9 mouse cellular contexts compared by ENCODE assay signal in genomic region chr4:46919144-46919543, GRCm38 (mm10).
A peak's percentile ranks its signal among the peaks of the same experiment; 100 is the strongest.
DNase-seq lines count a peak whose midpoint lies in the region; ATAC-seq and TF ChIP-seq lines count a peak whose summit lies in the region.
"Had no signal": no experiment of that assay in that cellular context is flagged by ENCODE, and none has a peak within 500 bp of the region (broad histone marks: within the 10 kb centered on the region; RNA-seq: fewer than 3 reads in every experiment).

No protein-coding gene starts in this region.

- H3K4me1 ChIP-seq in neural tube, embryonic 13.5 days (replicated peaks), result 0 out of 2 replicates have a peak, but pooled peaks cover 9% of the 10 kb centered on the region
- H3K4me1 ChIP-seq in forebrain, embryonic 14.5 days (ENCODE audit: control insufficient read depth, insufficient read depth, low read length), result no peaks in the 10 kb centered on the region
- peaks cover 17% of the 10 kb centered on the region for H3K4me1 ChIP-seq in midbrain, embryonic 10.5 days
- no peaks in the 10 kb centered on the region for H3K4me1 ChIP-seq in stomach, postnatal 0 days (replicated peaks; ENCODE audit: control insufficient read depth, insufficient read depth)

- no peak overlapping the region for H3K4me3 ChIP-seq in neural tube, embryonic 13.5 days
- no peak overlapping the region for H3K4me3 ChIP-seq in forebrain, embryonic 14.5 days (ENCODE audit: low read depth, low read length)
- no peak overlapping the region for H3K4me3 ChIP-seq in midbrain, embryonic 10.5 days
- H3K4me3 ChIP-seq in stomach, postnatal 0 days (ENCODE audit: low read depth, low read length), result no peak overlapping the region

- H3K27ac ChIP-seq in neural tube, embryonic 13.5 days (replicated peaks), result no peak overlapping the region
- no peak overlapping the region for H3K27ac ChIP-seq in forebrain, embryonic 14.5 days (ENCODE audit: low read depth, low read length)
- H3K27ac ChIP-seq in midbrain, embryonic 10.5 days (replicated peaks), result no peak overlapping the region
- H3K27ac ChIP-seq in stomach, postnatal 0 days (replicated peaks), result no peak overlapping the region
- H3K27ac ChIP-seq: macrophage had no signal

- 38% methylated on average over 8 of the region's 8 CpGs for WGBS in neural tube, embryonic 13.5 days
- 47% methylated on average over 8 of the region's 8 CpGs for WGBS in forebrain, embryonic 14.5 days
- WGBS in midbrain, embryonic 10.5 days, result 72% methylated on average over 8 of the region's 8 CpGs
- 48% methylated on average over 8 of the region's 8 CpGs for WGBS in stomach, postnatal 0 days

- H3K4me2 ChIP-seq in neural tube, embryonic 13.5 days, result no peak overlapping the region
- H3K4me2 ChIP-seq in forebrain, embryonic 14.5 days (ENCODE audit: low read length), result no peak overlapping the region
- no peak overlapping the region for H3K4me2 ChIP-seq in stomach, postnatal 0 days (replicated peaks; ENCODE audit: low read depth)

- H3K36me3 ChIP-seq in neural tube, embryonic 13.5 days, result no peaks in the 10 kb centered on the region
- H3K36me3 ChIP-seq in forebrain, embryonic 14.5 days (ENCODE audit: control insufficient read depth, insufficient read depth, low read length), result no peaks in the 10 kb centered on the region
- H3K36me3 ChIP-seq in midbrain, embryonic 10.5 days, result no peaks in the 10 kb centered on the region
- H3K36me3 ChIP-seq in stomach, postnatal 0 days (ENCODE audit: control insufficient read depth, insufficient read depth, low read length), result no peaks in the 10 kb centered on the region

- DNase-seq in neural tube, embryonic 10.5 days (ENCODE audit: extremely low spot score, low spot score), result no peak
- DNase-seq in forebrain, embryonic 14.5 days (ENCODE audit: low spot score), result peak; percentile 59
- peak; percentile 22 for DNase-seq in midbrain, embryonic 10.5 days (ENCODE audit: low spot score)
- DNase-seq in stomach, postnatal 0 days (ENCODE audit: low spot score), result no peak
- DNase-seq in spleen, postnatal 4 days (ENCODE audit: low spot score in 2 of 2), result no peak
- no peak for DNase-seq in gastrocnemius, adult 8-10 months (ENCODE audit: low spot score in 2 of 2)
- DNase-seq in thymus, postnatal 36 days, result no peak

- no peak overlapping the region for H3K9ac ChIP-seq in neural tube, embryonic 13.5 days
- H3K9ac ChIP-seq in forebrain, embryonic 14.5 days (ENCODE audit: low read length), result no peak overlapping the region
- no peak overlapping the region for H3K9ac ChIP-seq in stomach, postnatal 0 days (ENCODE audit: low read length)

- no peaks in the 10 kb centered on the region for H3K9me3 ChIP-seq in neural tube, embryonic 13.5 days
- no peaks in the 10 kb centered on the region for H3K9me3 ChIP-seq in forebrain, embryonic 14.5 days (replicated peaks; ENCODE audit: control insufficient read depth, low read length)
- H3K9me3 ChIP-seq in midbrain, embryonic 10.5 days (replicated peaks), result no peaks in the 10 kb centered on the region
- no peaks in the 10 kb centered on the region for H3K9me3 ChIP-seq in stomach, postnatal 0 days (ENCODE audit: control insufficient read depth, low read length)

- ATAC-seq in neural tube, embryonic 13.5 days (ENCODE audit: low read depth), result peak; percentile 36; the same call in 1 of the 2 replicates
- peak; percentile 50; the same call in 1 of the 2 replicates for ATAC-seq in forebrain, embryonic 14.5 days
- no peak for ATAC-seq in stomach, postnatal 0 days (ENCODE audit: low FRiP score, low TSS enrichment)

- no peak for TF ChIP-seq EP300 in stomach, postnatal 0 days (optimal IDR thresholded peaks at IDR 0.05)

- peak; percentile 46 for TF ChIP-seq CTCF in stomach, postnatal 0 days (IDR thresholded peaks at IDR 0.05; ENCODE audit: low read depth)

- H3K27me3 ChIP-seq in neural tube, embryonic 13.5 days, result no peaks in the 10 kb centered on the region
- H3K27me3 ChIP-seq in forebrain, embryonic 14.5 days (replicated peaks; ENCODE audit: control insufficient read depth, insufficient read depth, low read length), result no peaks in the 10 kb centered on the region
- peaks cover 4% of the 10 kb centered on the region; the same call in 1 of the 2 replicates for H3K27me3 ChIP-seq in midbrain, embryonic 10.5 days (ENCODE audit: low read depth, poor library complexity, severe bottlenecking)
- no peaks in the 10 kb centered on the region for H3K27me3 ChIP-seq in stomach, postnatal 0 days (ENCODE audit: control insufficient read depth, insufficient read depth, low read length)

Comparison
In these comparisons a context has a peak if more than half of its experiments do, and no peak if none do; other contexts are left out.
1. DNase-seq: peak in forebrain, embryonic 14.5 days (single experiment) and midbrain, embryonic 10.5 days (single experiment); none in neural tube, embryonic 10.5 days (single experiment), stomach, postnatal 0 days (single experiment), spleen, postnatal 4 days (0 of 2), gastrocnemius, adult 8-10 months (0 of 2) and thymus, postnatal 36 days (0 of 2).